Mouse (Mus musculus) cerebellum, adult 2 months (tissue): Measurements from ENCODE around the gene Ulk4.

Experiments
- CTCF ChIP-seq: fragments of 200-500 bp; IDR thresholded peaks from 2 replicates; pipeline ENCODE4 v1.5.1; 2011; ENCODE audit warnings: low read depth, mild to moderate bottlenecking, control low read depth, low read length, moderate library complexity, borderline replicate concordance; ENCODE audit not compliant: insufficient read depth
- POLR2A ChIP-seq: fragments of 200-500 bp; IDR thresholded peaks from 2 replicates; pipeline ENCODE4 v1.6.1; 2011; ENCODE audit warnings: low read length, control low read depth, borderline replicate concordance; ENCODE audit not compliant: insufficient read depth

GRCm38 (mm10) chr9:120914429-120914828 lies 362.6 kb downstream of the Ulk4 start:
- TF ChIP-seq CTCF, result no peak
- no peak for TF ChIP-seq POLR2A
